Mouse (Mus musculus): ENCODE results near the gene Dph5.
"Not testable (repeated sequence)": the region's sequence is repeated elsewhere in the genome, so short reads cannot be mapped to it uniquely, and the experiment has no call there.

DNA sequence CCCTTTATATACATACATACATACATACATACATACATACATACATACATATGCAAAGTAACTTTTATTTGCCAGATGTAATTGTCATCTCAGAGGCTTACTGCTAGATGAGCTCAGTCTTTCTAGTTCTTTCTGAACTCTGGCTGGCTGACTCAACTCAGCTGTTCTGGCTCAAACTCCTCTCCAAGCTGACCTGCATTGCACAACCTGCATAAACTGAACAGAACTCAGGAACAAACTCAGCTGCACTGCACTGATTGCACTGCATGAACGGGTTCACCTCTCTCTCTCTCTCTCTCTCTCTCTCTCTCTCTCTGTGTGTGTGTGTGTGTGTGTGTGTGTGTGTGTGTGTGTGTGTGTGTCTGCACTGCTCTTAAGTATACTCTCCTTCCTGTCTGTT, 26.9 kb upstream of the Dph5 start:
- not testable (repeated sequence) for TF ChIP-seq GATA1, TAL1 (IDR thresholded peaks at IDR 0.05; ENCODE audit: low read length)

Data from erythroblast, embryonic 14.5 days (primary cell).